Mouse (Mus musculus) CH12.LX (cell line): ENCODE measurements around the gene Hcrtr1. TPM values are rescaled to one million over a fixed set of nuclear protein-coding genes. Genes with fewer than 3 reads are reported as not detected.
A peak's percentile ranks its signal among the peaks of the same experiment; 100 is the strongest.

ENCODE experiments used
- DNase-seq: peaks from one replicate; pipeline ENCODE4 v3.0.0-alpha.2; 2013; ENCODE audit errors: extremely low read depth
- H3K27ac ChIP-seq: 2 replicates; pipeline ENCODE4 v1.5.1; 2012; ENCODE audit warnings: low read depth, mild to moderate bottlenecking, control low read depth, moderate library complexity; ENCODE audit not compliant: insufficient read depth
- H3K27me3 ChIP-seq: replicated peaks from 2 replicates; pipeline ENCODE3; 2012; ENCODE audit warnings: inconsistent platforms
- H3K36me3 ChIP-seq, 2 experiments: replicated peaks in 1 of 2; 2 replicates each; pipeline versions ENCODE3 to v1.6.1; 2012; ENCODE audit warnings: inconsistent platforms in 1 of 2, low read length in 1 of 2, mild to moderate bottlenecking in 1 of 2, mixed read lengths in 1 of 2, moderate library complexity in 1 of 2; ENCODE audit not compliant: control insufficient read depth in 1 of 2, insufficient read depth in 1 of 2
- H3K4me1 ChIP-seq, 2 experiments: 2 replicates each; pipeline ENCODE4 v1.6.1; 2012; ENCODE audit warnings: inconsistent platforms in 1 of 2, moderate library complexity in 1 of 2; ENCODE audit not compliant: insufficient read depth in 2 of 2, control insufficient read depth in 1 of 2
- H3K4me2 ChIP-seq: 2 replicates; pipeline ENCODE4 v1.6.1; 2012; ENCODE audit warnings: low read depth, mild to moderate bottlenecking, control low read depth; ENCODE audit not compliant: poor library complexity, insufficient read depth, severe bottlenecking
- H3K4me3 ChIP-seq, 3 experiments: fragments of 150-350 bp in 1 of 3; sonication (generic) in 1 of 3; replicated peaks in 1 of 3; 2 replicates each; pipeline versions ENCODE3 to v1.5.1; 2011 to 2012; ENCODE audit warnings: low read depth in 2 of 3, low read length in 2 of 3, mild to moderate bottlenecking in 2 of 3, moderate library complexity in 2 of 3, control low read depth in 1 of 3, improper control_type of control experiment in 1 of 3, inconsistent platforms in 1 of 3, mixed read lengths in 1 of 3; ENCODE audit not compliant: poor library complexity in 1 of 3
- H3K79me2 ChIP-seq: replicated peaks from 2 replicates; pipeline ENCODE4 v1.6.1; 2012; ENCODE audit warnings: mild to moderate bottlenecking, moderate library complexity; ENCODE audit not compliant: control insufficient read depth, poor library complexity, insufficient read depth, severe bottlenecking; ENCODE audit errors: extremely low read depth
- H3K9ac ChIP-seq: 2 replicates; pipeline ENCODE4 v1.6.1; 2012; ENCODE audit warnings: low read depth, mild to moderate bottlenecking, control low read depth, moderate library complexity; ENCODE audit not compliant: insufficient read depth
- H3K9me3 ChIP-seq: replicated peaks from 2 replicates; pipeline ENCODE3; 2012; ENCODE audit warnings: low read length, inconsistent platforms, mixed read lengths
- BHLHE40 ChIP-seq: IDR thresholded peaks from 2 replicates; pipeline ENCODE4 v1.6.1; 2011; ENCODE audit warnings: mild to moderate bottlenecking, low read depth, low read length, improper control_type of control experiment
- CTCF ChIP-seq, 2 experiments: IDR thresholded peaks in 1 of 2; conservative IDR thresholded peaks in 1 of 2; 2 replicates each; pipeline ENCODE4 v1.5.1; 2011 to 2012; ENCODE audit warnings: low read depth in 2 of 2, low read length in 2 of 2, improper control_type of control experiment in 1 of 2, inconsistent platforms in 1 of 2, mild to moderate bottlenecking in 1 of 2, moderate library complexity in 1 of 2
- EP300 ChIP-seq: IDR thresholded peaks from 2 replicates; pipeline ENCODE4 v1.6.1; 2011; ENCODE audit warnings: low read length, improper control_type of control experiment
- IRF4 ChIP-seq: IDR thresholded peaks from 2 replicates; pipeline ENCODE4 v1.6.1; 2014; ENCODE audit warnings: low read depth, mild to moderate bottlenecking, inconsistent platforms, low read length, improper control_type of control experiment
- JUND ChIP-seq: conservative IDR thresholded peaks from 2 replicates; pipeline ENCODE4 v1.6.1; 2011; ENCODE audit warnings: low read depth, low read length, improper control_type of control experiment
- KAT2A ChIP-seq: IDR thresholded peaks from 2 replicates; pipeline ENCODE4 v1.6.1; 2012; ENCODE audit warnings: low read length, improper control_type of control experiment, inconsistent platforms; ENCODE audit not compliant: insufficient replicate concordance
- MAFK ChIP-seq: IDR thresholded peaks from 2 replicates; pipeline ENCODE4 v1.6.1; 2011; ENCODE audit warnings: low read length, improper control_type of control experiment; ENCODE audit not compliant: insufficient replicate concordance
- MEF2A ChIP-seq: IDR thresholded peaks from 2 replicates; pipeline ENCODE4 v1.6.1; 2014; ENCODE audit warnings: low read depth, mild to moderate bottlenecking, inconsistent platforms, low read length, improper control_type of control experiment, borderline replicate concordance
- MYC ChIP-seq: IDR thresholded peaks from 2 replicates; pipeline ENCODE4 v1.6.1; 2011; ENCODE audit warnings: low read depth, mild to moderate bottlenecking, improper control_type of control experiment, low read length
- POLR2A ChIP-seq: IDR thresholded peaks from 2 replicates; pipeline ENCODE4 v1.6.1; 2011; ENCODE audit warnings: low read depth, mild to moderate bottlenecking, improper control_type of control experiment, low read length
- POLR2AphosphoS2 ChIP-seq: IDR thresholded peaks from 2 replicates; pipeline ENCODE4 v1.6.1; 2011; ENCODE audit warnings: low read depth, low read length, improper control_type of control experiment
- RAD21 ChIP-seq: IDR thresholded peaks from 2 replicates; pipeline ENCODE4 v1.6.1; 2011; ENCODE audit warnings: low read depth, mild to moderate bottlenecking, low read length, improper control_type of control experiment, moderate library complexity
- RCOR1 ChIP-seq: conservative IDR thresholded peaks from 2 replicates; pipeline ENCODE4 v1.6.1; 2012; ENCODE audit warnings: low read depth, mild to moderate bottlenecking, inconsistent platforms, low read length, improper control_type of control experiment
- SMC3 ChIP-seq: IDR thresholded peaks from 2 replicates; pipeline ENCODE4 v1.6.1; 2011; ENCODE audit warnings: low read depth, low read length, improper control_type of control experiment
- TBP ChIP-seq: conservative IDR thresholded peaks from 2 replicates; pipeline ENCODE4 v1.6.1; 2011; ENCODE audit warnings: low read depth, low read length, improper control_type of control experiment
- dilution Hi-C: fragments of 300-500 bp; cut with MboI; formaldehyde crosslinking; loops from 2 replicates; pipeline ENCODE4 v1.14.3; 2020; ENCODE audit warnings: low sequenced_read_pairs; ENCODE audit not compliant: extremely low pct_unique_long_range_greater_than_20kb, extremely low pct_ligation_motif_present
- in situ Hi-C: fragments of 300-500 bp; cut with MboI; formaldehyde crosslinking; loops from 3 replicates; pipeline ENCODE4 v1.14.3; 2019; ENCODE audit warnings: low sequenced_read_pairs, low pct_ligation_motif_present, low pct_unique_long_range_greater_than_20kb, mixed read lengths
- polyA plus RNA-seq: library from polyadenylated mRNA; unstranded; fragments of >175 nt; gene quantifications from 2 replicates; pipeline ENCODE4 v1.2.1, GENCODE M21; 2012; ENCODE audit warnings: low read depth; ENCODE audit not compliant: insufficient read length
- total RNA-seq, 2 experiments: library from RNA; depleted of rRNA; stranded (reverse); fragments of 300-350 nt in 1 of 2; fragments of >200 nt in 1 of 2; gene quantifications; 2 replicates each; pipeline ENCODE4 v1.2.3; 2012 to 2014

The Hcrtr1 gene
- total and polyA plus RNA-seq, 3 experiments, result not detected

DNA sequence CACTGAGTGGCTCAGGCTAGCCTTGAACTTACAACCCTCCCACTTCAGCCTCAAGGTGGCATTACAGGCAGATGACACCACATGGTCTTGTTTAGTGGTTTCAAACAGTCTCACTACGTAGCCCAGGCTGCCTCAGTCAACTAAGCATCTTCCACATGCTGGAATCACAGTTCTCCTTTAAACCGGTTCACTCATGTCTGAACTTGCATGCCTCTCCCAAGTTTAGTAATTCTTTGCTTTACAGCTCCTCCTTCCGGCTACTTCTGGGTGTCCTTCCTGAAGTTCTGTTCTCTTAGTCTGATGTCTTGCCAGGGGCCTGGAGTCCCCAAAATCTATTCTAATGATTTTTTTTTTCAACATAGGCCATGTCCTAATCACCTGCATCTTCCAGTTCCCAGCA lies 15.1 kb upstream of the Hcrtr1 start:
- Histone ChIP-seq H3K4me3 (no peak overlapping the region), H3K36me3 (no peaks in the 10 kb centered on the region), H3K9me3 (peaks cover 4% of the 10 kb centered on the region), H3K4me1 (no peaks in the 10 kb centered on the region), H3K27ac (no peak overlapping the region), H3K27me3 (peaks cover 85% of the 10 kb centered on the region), H3K9ac (no peak overlapping the region), H3K4me2 (no peak overlapping the region), H3K79me2 (no peaks in the 10 kb centered on the region)
- in situ Hi-C loops (no loop called here), dilution Hi-C loops (no loop called here)
- peak; percentile 25 for DNase-seq
- peak; percentile 36 for TF ChIP-seq RAD21
- peak; percentile 58; the same call in 1 of the 2 replicates for TF ChIP-seq MYC
- no peak for TF ChIP-seq EP300
- TF ChIP-seq SMC3, result peak; percentile 36
- peak; percentile 33; the same call in 1 of the 2 replicates for TF ChIP-seq IRF4
- TF ChIP-seq CTCF (conservative IDR thresholded peaks at IDR 0.05 in 1 of 2, IDR thresholded peaks at IDR 0.05 in 1 of 2; ENCODE audit: low read depth in 2 of 2, low read length in 2 of 2), result peak; percentile 7 to 55; a peak in 2 of 4 replicates

DNA sequence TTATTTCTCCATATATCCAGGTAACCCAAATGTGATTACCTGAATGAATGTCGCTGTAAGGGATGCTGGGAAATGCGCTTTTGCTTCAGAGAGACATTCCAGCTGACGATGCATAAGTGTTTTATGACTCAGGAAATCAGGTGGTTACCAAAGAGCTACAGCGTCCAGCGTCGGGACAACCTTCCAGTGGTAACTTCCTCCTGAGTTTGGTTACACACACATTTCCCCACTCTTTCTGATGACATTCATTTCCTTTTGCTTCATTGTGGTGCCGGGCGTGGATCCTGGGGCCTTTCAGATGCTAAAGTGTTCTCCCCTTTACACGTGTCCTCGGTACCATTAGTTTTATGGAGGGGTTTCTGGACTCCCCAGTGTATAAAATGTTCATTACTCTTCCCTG lies 9.2 kb upstream of the Hcrtr1 start:
- no peak overlapping the region for H3K4me3 ChIP-seq
- no peak for DNase-seq
- no peaks in the 10 kb centered on the region for H3K36me3 ChIP-seq
- dilution Hi-C loops, result no loop called here
- H3K4me1 ChIP-seq, result no peaks in the 10 kb centered on the region
- in situ Hi-C loops, result no loop called here
- H3K9ac ChIP-seq, result no peak overlapping the region
- H3K27me3 ChIP-seq, result peaks cover 85% of the 10 kb centered on the region
- H3K79me2 ChIP-seq, result no peaks in the 10 kb centered on the region
- no peak overlapping the region for H3K4me2 ChIP-seq
- TF ChIP-seq MYC, result no peak
- TF ChIP-seq MEF2A, result no peak
- no peak for TF ChIP-seq TBP
- TF ChIP-seq CTCF (conservative IDR thresholded peaks at IDR 0.05 in 1 of 2, IDR thresholded peaks at IDR 0.05 in 1 of 2; ENCODE audit: low read depth in 2 of 2, low read length in 2 of 2), result no peak
- TF ChIP-seq BHLHE40, result no peak
- TF ChIP-seq KAT2A, result no peak
- TF ChIP-seq MAFK, result no peak
- TF ChIP-seq JUND, result no peak
- TF ChIP-seq POLR2AphosphoS2, result no peak
- TF ChIP-seq IRF4, result no peak
- TF ChIP-seq RCOR1, result no peak
- no peak for TF ChIP-seq SMC3
- TF ChIP-seq POLR2A, result no peak
- TF ChIP-seq, all 38 proteins: peak for 0
- Histone ChIP-seq H3K9me3 (peaks cover 12% of the 10 kb centered on the region), H3K27ac (no peak overlapping the region)
